Mouse (Mus musculus) liver, embryonic 12.5 days (tissue): ENCODE measurements around the gene Gm49336. TPM values are rescaled to one million over a fixed set of nuclear protein-coding genes. Genes with fewer than 3 reads are reported as not detected.

Experiments used
- ATAC-seq: fragments of 200-750 bp; cut with Nextera tagmentation; 2 replicates; pipeline ENCODE4 v1.8.0; 2017; ENCODE audit warnings: moderate number of reproducible peaks, mild to moderate bottlenecking, moderate library complexity
- H3K27ac ChIP-seq: fragments of 300-500 bp; sonication (generic); 2 replicates; pipeline ENCODE4 v1.5.1; 2016; ENCODE audit warnings: mild to moderate bottlenecking
- H3K27me3 ChIP-seq: fragments of 300-500 bp; sonication (generic); replicated peaks from 2 replicates; pipeline ENCODE4 v1.6.1; 2016; ENCODE audit warnings: mild to moderate bottlenecking, moderate library complexity
- H3K36me3 ChIP-seq: fragments of 300-500 bp; sonication (generic); 2 replicates; pipeline ENCODE4 v1.6.1; 2016; ENCODE audit warnings: mild to moderate bottlenecking, moderate library complexity
- H3K4me1 ChIP-seq: fragments of 300-500 bp; sonication (generic); 2 replicates; pipeline ENCODE4 v1.6.1; 2016
- H3K4me2 ChIP-seq: fragments of 300-500 bp; sonication (generic); 2 replicates; pipeline ENCODE4 v1.6.1; 2016; ENCODE audit warnings: mild to moderate bottlenecking, moderate library complexity
- H3K4me3 ChIP-seq: fragments of 300-500 bp; sonication (generic); 2 replicates; pipeline ENCODE4 v1.5.1; 2016; ENCODE audit warnings: mild to moderate bottlenecking, moderate library complexity
- H3K9ac ChIP-seq: fragments of 300-500 bp; sonication (generic); 2 replicates; pipeline ENCODE4 v1.6.1; 2016; ENCODE audit warnings: mild to moderate bottlenecking, moderate library complexity
- H3K9me3 ChIP-seq: fragments of 300-500 bp; sonication (generic); replicated peaks from 2 replicates; pipeline ENCODE4 v1.6.1; 2016; ENCODE audit warnings: mild to moderate bottlenecking, moderate library complexity
- WGBS: fragments of 180-500 bp; shearing (Covaris S2); methylation state at CpG from one replicate; pipeline ENCODE4 v1.1.7; 2016; ENCODE audit not compliant: insufficient replicate concordance; 5-methylcytosine and 5-hydroxymethylcytosine counted together
- microRNA counts: library from miRNA; unstranded; fragments of <30 nt; microRNA quantifications from one replicate; lab custom pipeline; 2017
- microRNA-seq: library from miRNA; unstranded; fragments of <30 nt; microRNA quantifications from one replicate; pipeline ENCODE4, GENCODE M21; 2017
- polyA plus RNA-seq: library from polyadenylated mRNA; unstranded; fragments of >200 nt; fragmentation: Nextera tagmentation; extraction: Ambion mirVana; gene quantifications from 2 replicates; pipeline ENCODE4 v1.2.1, GENCODE M21; 2016

The Gm49336 gene
- polyA plus RNA-seq, 1 experiment from 2014 or later = 53.1 TPM

- peak overlapping the region; percentile 64 for H3K4me3 ChIP-seq
- ATAC-seq = peak; percentile 31
- peak overlapping the region; percentile 90 for H3K4me2 ChIP-seq
- peaks cover 29% of the 10 kb centered on the region for H3K4me1 ChIP-seq
- peaks cover 43% of the 10 kb centered on the region for H3K27me3 ChIP-seq
- H3K9me3 ChIP-seq = no peaks in the 10 kb centered on the region
- peak overlapping the region; percentile 65 for H3K9ac ChIP-seq
- H3K36me3 ChIP-seq = 0 out of 2 replicates have a peak, but pooled peaks cover 4% of the 10 kb centered on the region
- H3K27ac ChIP-seq = peak overlapping the region; percentile 64
- 6% methylated on average over 37 of the region's 37 CpGs for WGBS
Observed at GRCm38 (mm10) chr14:60177614-60178570, 73.4 kb downstream of the Gm49336 start.

DNA sequence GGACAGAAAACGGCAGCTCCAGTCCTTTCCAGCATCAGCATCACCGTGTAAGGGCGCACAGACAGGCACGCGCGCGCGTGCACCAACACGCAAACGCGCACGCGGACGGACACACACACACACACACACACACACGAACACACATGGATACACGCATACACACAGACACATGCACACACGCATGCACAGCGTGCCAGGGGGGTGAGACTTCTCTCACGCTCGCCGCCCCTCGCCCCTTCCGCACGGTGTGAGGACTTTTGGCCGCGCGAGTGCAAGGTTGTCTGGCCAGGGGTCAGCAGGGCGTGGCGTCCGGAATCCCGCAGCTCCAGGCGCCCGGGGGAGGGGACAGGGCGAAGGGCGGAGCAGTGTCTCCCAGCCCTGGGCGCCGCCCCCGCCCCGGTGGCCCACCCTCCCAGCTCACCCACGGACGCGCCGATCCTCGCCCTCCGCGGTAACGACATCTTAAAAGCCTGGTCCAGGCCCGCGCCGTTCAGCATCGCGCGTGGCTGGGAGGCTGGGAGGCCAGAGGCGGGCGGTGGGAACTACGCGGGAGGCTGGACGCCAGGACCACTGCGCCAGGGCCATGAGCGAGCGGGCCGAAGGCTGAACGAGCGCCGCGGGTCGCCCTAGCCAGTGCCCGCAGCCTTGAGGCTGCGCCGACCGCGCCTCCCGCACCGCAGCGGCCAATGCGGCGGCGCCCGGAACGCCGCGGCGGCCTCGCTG, 74.3 kb downstream of the Gm49336 start:
- Histone ChIP-seq H3K9me3 (no peaks in the 10 kb centered on the region), H3K4me1 (peaks cover 29% of the 10 kb centered on the region), H3K27me3 (peaks cover 45% of the 10 kb centered on the region), H3K4me2 (peak overlapping the region; percentile 90), H3K4me3 (peak overlapping the region; percentile 64), H3K27ac (peak overlapping the region; percentile 64), H3K9ac (peak overlapping the region; percentile 65), H3K36me3 (0 out of 2 replicates have a peak, but pooled peaks cover 4% of the 10 kb centered on the region)
- ATAC-seq = peak; percentile 73
- WGBS = 1% methylated on average over 81 of the region's 84 CpGs

GRCm38 (mm10) chr14:60176469-60176890, 74.8 kb downstream of the Gm49336 start:
- Histone ChIP-seq H3K27ac (peak overlapping the region; percentile 64; the same call in 1 of the 2 replicates), H3K36me3 (0 out of 2 replicates have a peak, but pooled peaks cover 4% of the 10 kb centered on the region), H3K4me1 (peaks cover 29% of the 10 kb centered on the region), H3K4me3 (peak overlapping the region; percentile 64), H3K9me3 (no peaks in the 10 kb centered on the region), H3K27me3 (peaks cover 45% of the 10 kb centered on the region), H3K4me2 (peak overlapping the region; percentile 90), H3K9ac (no peak overlapping the region)
- peak; percentile 35 for ATAC-seq
- 21% methylated on average over 9 of the region's 9 CpGs for WGBS

GRCm38 (mm10) chr14:60172286-60173055, 78.8 kb downstream of the Gm49336 start:
- H3K9me3 ChIP-seq = no peaks in the 10 kb centered on the region
- WGBS = 63% methylated on average over 12 of the region's 12 CpGs
- no peaks in the 10 kb centered on the region for H3K36me3 ChIP-seq
- no peak overlapping the region for H3K9ac ChIP-seq
- no peak overlapping the region for H3K4me3 ChIP-seq
- peaks cover 37% of the 10 kb centered on the region for H3K27me3 ChIP-seq
- H3K27ac ChIP-seq = no peak overlapping the region
- ATAC-seq = no peak
- peaks cover 8% of the 10 kb centered on the region for H3K4me1 ChIP-seq
- no peak overlapping the region for H3K4me2 ChIP-seq

DNA sequence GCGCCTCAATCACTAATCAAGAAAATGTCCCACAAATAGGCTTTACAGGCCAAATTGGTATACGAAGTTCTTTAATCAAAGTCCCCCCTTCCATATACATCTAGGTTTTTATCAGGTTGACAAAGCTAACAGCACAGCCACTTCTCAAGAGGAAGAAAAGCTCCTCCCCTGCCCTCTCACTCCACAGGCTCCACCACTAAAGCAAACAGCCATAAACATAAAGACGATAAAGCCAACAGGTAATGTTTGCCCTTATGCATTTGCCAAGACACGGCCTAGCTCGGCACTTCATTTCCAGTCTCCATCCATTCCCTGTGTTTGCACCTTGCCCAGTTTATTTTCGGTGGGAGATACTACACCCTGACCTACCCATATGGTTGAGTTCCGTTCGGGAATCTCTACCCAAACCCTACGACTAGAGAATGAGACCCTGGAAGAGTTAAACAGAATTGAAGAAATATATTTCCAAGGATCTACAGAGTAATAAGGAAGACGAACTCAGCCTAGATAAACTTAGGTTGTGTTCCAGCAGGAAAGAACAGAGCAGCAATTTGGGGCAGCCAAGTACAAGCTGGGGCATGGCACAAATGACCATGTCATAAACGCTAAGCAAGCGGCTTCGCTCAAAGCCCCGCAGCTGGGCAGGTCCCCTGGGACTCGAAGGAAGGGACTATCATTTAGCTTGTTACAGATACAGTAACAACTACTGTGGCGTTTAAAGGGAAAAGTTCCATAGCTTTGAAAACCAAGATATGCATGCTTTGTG, 80.3 kb downstream of the Gm49336 start:
- H3K36me3 ChIP-seq = no peaks in the 10 kb centered on the region
- no peak overlapping the region for H3K9ac ChIP-seq
- no peaks in the 10 kb centered on the region for H3K4me1 ChIP-seq
- H3K9me3 ChIP-seq = no peaks in the 10 kb centered on the region
- H3K4me3 ChIP-seq = no peak overlapping the region
- WGBS = 70% methylated on average over 16 of the region's 16 CpGs
- no peak overlapping the region for H3K4me2 ChIP-seq
- no peak overlapping the region for H3K27ac ChIP-seq
- peaks cover 22% of the 10 kb centered on the region for H3K27me3 ChIP-seq
- no peak for ATAC-seq

- Histone ChIP-seq H3K27ac (no peak overlapping the region), H3K9me3 (no peaks in the 10 kb centered on the region), H3K4me3 (no peak overlapping the region), H3K27me3 (no peaks in the 10 kb centered on the region), H3K4me2 (no peak overlapping the region), H3K9ac (no peak overlapping the region), H3K4me1 (no peaks in the 10 kb centered on the region), H3K36me3 (no peaks in the 10 kb centered on the region)
- 59% methylated on average over 3 of the region's 3 CpGs for WGBS
- ATAC-seq = no peak
Observed at GRCm38 (mm10) chr14:60163367-60163766, 87.9 kb downstream of the Gm49336 start.

MicroRNA genes within 50 kb of the gene (microRNA counts, 519-probe panel; counts per million panel counts)
- microRNA mmu-miR-719 (lab: Ali Mortazavi, UCI) = 582 counts per million, percentile 70 among the panel's probes with 10 or more counts

Small RNA genes within 50 kb of the gene (microRNA-seq; reads per million reads assigned to microRNA genes)
- not detected for gene Mir719

Other genes with a start within 250 kb of the Gm49336 start
- 2.0 and 3.3 TPM in 2 replicates for gene Atp8a2, start 54.3 kb downstream of the Gm49336 start, polyA plus RNA-seq
- gene Nupl1, start 76 bp downstream of the Gm49336 start, polyA plus RNA-seq = not detected in 2 replicates
- gene Mtmr6, start 13.7 kb upstream of the Gm49336 start, polyA plus RNA-seq = 16.7 and 17.9 TPM in 2 replicates
- gene Amer2, start 121.8 kb upstream of the Gm49336 start, polyA plus RNA-seq = 0.49 and 0.50 TPM in 2 replicates